Mouse (Mus musculus): ENCODE data around the gene Afmid. TPM values are rescaled to one million over a fixed set of nuclear protein-coding genes. Genes with fewer than 3 reads are reported as not detected.
"Not testable (repeated sequence)": the region's sequence is repeated elsewhere in the genome, so short reads cannot be mapped to it uniquely, and the experiment has no call there.

Gene Afmid
- total RNA-seq (2021): 1 to 10 TPM; 3.8 to 4.0 TPM

DNA sequence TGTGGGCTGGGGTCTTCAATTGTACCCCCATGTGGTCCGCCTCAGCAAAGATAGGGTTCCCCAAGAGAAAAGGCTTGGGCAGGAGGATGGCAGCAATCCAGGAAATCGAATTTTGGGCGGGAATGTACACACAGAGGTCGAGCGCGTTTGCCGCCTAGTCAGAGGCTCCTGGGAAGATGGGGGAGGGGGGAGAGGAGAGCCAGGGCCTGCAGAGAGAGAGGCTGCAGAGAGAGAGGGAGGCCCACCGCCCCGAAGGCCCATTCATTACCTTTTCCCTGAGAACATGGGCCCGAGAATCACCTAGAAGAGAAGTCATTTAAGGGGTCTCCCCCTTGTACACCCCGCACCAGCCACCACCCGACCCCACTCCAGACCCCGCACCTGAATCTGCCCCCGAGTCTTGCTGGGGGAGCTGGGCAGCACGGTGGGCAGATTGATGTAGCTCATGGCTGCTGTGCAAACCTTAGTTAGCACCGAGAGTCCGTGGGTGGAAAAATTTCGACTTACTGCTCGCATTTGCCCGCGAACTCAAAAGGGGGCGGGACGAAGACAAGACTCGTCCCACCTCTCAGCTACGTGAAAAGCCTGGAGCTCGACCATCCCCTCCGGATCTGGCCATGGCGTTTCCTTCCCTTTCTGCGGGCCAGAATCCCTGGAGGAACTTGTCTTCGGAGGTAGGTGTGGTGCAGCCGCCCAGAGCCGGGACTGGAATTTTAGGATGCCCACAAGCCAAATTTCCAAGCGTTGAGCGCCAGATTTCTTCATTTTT lies at the start of gene Afmid, which contains the start of gene Tk1:
Gene Afmid, plus strand, starts transcription at position 592 of the 769 bp plus-strand sequence.
Gene Tk1, minus strand, starts transcription at position 760 of the 769 bp plus-strand sequence.
- DNase-seq: peak in 1 of 2 experiments; percentile 27

DNA sequence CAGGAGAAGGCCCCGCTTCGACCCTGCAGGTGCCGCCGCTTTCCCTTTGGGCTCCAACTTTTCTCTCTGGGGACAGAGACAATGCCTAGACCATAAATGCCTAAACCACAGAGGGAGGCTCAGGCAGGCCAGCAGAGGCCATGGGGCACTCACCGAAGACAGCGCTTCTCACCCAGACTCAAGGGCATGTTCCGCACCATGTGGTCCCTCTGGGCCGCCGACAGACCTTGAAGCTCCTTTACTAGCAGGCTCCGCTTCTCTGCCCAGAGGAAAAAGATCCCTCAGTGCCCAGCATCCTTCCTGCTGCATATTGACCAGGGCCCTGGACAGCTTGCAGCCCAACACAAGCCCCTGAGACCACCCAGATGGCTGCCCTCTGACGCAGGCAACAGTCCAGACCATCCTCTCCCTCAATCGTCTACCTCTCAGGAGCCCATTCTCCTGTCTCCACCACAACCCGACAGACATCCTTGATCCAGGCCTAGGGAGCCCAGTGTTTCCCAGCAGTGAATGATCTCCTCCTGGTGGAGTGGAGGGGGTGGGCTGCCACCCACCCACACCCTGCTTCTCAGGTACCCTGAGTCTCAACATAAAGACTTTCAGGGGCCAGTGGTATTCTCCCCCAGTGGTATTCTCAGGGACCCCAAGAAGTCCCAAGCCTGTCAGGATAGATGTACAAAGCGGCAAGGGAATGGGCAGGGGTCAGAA lies 49.5 kb upstream of the Afmid start:
- DNase-seq: no peak

DNA sequence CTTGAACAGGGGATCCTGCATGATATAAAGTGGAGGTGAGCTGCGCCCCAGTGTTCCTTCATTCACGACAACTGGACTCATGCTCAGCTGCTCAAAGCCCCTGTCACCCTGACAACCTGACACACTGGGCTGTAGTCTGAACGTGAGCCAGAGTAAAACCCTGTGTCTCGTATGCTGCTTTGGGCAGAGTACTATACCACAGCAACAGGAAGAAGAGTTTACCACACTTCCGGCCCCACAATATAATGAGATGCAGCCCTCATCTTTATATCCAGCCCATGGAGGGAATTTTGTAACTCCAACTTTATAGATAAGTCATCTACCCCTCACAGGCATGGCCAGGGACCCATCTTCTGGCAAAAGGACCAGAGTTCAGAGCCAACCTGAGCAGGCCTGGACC lies 48.6 kb upstream of the Afmid start:
- DNase-seq: no peak

DNA sequence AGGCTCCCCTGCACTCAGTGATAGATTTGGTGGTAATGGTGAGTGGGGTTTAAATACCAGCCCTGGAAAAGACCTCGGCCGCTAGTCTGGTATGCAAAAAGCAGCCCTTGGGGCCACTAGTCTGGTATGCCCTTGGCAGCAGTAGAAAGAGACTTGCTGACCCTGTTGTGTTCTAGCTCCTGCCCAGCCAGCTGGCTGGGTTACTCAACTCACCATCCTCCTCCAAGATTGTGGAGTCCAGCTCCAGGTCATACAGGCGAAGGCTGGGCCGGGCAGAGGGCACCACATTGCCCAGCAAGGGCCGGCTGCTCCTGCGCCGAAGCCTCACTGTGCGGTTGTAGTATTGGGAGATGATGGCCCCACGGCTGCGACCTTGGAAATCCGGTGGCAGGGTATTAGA lies 47.7 kb upstream of the Afmid start:
- DNase-seq: no peak

DNA sequence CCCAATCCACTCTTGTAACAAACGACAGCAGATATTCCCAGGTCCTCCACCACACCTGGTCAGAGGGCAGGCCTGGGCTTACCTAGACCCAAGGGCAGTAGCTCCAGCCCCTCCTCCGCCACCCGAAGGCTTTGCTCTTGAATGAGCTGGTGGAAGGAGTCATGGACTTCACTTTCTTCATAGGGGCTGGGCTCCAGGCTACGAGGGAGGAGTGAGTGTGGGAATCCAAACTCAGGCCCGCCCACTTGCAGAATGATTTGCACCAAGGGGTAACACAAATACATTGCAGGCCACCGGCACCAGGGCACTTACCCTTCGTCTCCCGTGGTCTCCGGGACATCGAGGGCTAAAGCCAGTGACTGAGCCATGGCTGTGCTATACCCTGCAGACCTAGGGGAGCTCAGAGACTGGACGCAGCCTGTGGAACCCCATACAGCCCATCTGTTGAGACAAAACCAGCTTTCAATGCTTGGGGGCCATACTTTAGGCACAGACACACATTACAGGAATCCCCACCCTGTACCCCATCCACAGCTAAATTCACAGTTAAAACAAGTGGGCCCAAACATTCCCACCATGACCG lies 46.8 kb upstream of the Afmid start:
- no peak for DNase-seq

DNA sequence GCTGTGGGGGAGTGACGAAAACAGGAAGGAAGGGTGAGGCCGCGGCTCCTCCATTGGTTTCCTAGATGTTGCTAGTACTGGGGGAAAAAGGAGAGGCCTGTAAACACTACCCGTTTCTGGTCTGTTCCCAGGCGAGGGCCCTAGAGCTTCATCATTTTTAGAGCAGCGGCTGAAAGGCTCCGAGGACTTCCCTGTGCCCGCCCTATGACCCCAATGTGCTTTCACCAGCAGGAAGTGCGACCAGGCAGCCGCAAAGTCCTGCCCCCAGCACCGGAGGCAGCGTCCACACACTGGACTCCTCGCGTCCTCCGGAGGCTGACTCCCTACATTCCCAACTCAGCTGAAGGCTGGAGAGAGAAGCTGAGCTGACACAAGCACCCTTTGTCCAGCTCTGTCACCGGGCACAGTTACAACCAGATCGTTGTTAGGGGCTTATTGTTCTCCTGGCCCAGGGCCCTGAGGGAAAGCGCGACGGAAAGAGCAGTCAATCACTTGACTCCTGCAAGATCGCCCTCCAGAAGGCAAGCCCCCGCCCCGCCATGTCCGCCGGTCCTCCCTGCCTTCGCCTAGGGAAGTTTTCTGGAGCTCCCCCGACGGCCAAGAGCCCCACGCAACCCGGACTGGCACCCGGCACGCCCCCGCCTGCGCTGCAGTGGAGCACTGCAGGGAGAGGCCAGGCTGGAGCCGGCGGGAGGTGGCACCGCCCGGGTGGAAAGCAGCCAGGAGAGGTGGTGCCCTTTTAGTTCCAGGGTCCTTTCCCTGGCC lies 46.1 kb upstream of the Afmid start:
- DNase-seq: peak in 1 of 2 experiments; percentile 50

DNA sequence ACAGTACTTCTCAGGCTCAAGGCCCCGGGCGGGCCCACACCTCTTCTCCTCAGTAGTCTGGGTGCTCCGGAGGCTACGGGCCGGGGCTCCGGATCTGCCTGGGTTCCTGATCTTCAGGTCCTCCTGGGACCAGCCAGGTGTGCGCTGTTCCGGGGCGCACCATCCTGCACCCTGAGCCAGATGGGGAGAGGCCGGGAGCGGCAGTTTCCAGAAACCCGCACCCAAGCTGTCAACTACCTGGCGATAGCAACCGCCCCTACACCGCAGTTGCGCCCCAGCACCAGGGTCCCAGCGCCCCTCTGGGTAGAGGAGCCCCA lies 45.6 kb upstream of the Afmid start:
- no peak for DNase-seq

DNA sequence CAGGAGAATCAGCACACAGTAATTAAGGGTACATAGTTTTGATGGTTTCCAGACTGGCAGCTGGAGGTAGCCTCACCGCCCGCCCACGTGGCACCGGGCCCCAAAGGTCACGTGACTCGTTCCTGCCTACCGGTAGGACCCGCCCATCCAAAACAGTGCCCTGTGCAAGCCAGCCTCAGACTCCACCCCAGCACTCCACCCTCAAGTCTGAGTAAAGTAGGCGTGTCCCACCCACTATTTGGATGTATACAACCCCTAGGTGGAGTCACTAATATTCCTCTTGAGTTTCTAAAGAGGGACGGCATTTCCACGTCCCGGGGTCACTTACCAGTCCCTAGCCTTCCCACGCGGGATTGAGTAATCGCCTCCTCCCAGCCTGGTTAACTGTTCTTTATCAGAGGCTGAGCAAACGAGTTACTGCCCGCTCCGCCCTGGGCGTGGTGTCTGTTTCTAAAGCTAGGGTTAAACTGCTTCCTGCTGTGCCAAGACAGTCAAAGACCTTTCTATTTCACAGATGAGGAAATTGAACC lies 45.1 kb upstream of the Afmid start:
- no peak for DNase-seq

DNA sequence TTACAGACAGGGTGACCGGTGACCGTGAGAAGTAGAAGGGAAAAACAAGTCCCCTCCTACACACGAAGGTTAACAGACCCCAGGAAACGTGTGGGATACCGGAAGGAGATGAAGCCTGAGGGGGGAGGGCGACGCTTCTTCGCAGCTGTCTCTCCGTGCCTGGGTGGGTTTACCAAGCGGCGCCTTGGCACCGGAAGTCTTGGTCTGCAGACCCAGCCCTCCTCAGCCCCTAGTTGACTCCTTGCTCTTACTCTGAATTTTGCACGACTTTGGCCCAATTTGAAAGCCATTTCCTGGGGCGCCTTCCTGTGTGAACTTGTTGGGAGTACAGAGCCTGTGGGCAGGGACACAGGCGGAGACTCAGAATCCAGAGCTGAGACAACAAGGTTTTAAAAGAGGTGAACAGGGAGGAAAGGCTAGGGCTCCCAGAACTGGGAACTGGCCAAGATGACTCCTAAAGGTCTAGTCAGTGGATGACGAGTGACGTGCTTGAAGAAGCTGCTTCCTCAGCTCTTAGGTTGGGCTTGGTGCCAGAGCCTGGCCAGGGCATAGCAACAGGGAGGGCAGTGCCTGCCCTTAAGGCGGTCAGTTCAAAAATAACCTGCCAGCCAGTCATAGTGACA lies 44.4 kb upstream of the Afmid start:
- no peak for DNase-seq

DNA sequence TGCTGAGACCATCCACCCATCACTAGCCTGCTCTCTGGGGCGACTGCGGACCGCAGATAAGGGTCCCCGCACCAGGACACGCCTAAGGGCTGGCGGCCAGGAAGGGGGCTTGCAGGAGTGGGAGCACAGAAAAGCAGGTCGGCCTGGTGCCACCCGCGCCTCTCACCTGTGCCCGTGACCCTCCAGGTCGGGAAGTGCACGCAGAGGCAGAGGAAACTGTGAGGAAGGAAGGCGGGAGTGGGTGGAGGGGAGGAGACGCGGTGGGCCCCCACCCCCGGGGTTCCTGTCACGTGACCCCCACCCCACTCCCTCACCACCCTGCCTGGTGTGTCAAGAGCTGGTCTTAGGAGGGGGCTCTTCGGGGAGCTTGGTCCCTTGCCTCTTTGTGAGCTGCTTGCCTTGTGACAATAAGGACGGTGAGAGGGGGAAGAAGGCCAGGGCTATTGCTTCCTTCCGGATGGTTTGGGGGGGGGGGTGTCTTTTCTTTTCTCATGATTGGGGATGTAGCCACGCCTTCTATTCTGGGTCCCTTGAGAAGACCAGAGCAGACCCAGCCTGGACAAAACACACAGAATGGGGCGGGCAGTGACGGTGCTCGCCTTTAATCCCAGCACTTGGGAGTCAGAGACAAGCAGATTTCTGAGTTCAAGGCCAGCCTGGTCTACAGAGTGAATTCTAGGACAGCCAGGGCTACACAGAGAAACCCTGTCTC lies 43.6 kb upstream of the Afmid start, which contains the start of the genes Tmc8 and Tmc6:
Gene Tmc8, plus strand, starts transcription at position 84 of the 712 bp plus-strand sequence.
Gene Tmc6, minus strand, starts transcription at position 206 of the 712 bp plus-strand sequence.
- no peak for DNase-seq

DNA sequence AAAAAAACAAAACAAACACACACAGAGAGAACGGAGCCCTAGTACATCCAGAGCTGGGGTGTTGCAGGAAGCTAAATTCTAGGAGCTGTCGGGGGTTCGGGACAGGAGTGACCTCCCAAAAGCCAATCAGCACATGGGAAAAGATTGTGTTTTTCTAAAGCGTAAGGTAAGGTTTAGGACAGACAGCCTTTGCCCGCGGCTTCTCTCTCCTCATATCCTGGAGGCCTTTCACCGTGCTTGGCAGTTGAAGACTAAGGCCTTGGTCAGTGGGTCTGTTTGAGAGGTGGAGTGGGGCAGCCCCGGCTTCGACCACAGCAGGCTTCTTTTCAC lies 43.1 kb upstream of the Afmid start:
- no peak for DNase-seq

DNA sequence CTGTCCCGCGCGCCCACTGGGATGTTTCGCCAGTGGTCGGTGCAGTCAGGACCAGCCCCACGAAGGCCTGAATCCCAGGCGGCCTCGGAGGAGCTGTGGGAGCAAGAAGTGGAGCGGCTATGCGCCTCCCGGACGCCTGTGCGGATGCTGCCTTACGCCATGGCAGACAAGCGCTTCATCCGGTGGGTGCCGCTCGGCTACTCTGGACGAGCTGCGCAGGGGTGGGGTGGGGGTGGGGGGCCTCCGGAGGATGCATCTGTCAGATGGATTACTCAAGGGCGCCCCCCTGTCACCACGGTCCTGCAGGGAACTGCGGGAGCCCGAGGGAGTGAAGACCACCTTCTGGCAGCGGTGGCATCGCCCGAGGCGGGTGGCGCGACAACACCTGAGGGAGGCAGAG lies 42.6 kb upstream of the Afmid start:
- peak in 1 of 2 experiments; percentile 42 for DNase-seq

DNA sequence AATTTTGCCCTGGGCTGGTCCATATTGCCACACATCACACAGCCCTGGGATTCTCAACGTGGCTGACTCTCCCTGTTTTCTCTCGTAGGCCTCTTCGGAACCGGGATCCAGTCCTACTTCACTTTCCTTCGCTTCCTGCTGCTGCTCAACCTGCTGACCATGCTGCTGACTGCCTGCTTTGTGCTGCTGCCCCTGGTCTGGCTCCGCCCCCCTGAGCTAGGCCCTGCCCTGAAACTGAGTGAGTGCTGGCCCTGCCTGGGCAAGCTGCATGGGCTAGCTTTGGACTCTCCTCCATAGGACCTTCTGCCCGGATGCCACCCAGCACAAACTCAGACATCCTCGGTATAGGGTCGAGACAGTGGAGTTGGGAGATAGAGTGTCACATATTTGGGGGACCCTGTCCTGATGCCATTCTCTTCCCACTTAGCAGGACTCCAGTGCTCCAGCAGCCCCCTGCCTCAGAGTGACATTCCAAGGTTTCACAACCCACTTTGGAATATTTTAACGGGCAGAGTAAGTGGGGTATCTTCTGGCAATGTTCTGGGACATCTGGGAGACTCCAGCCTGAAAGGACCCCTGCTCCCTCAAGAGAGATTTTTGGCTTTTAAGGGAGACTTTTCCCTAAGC lies 41.9 kb upstream of the Afmid start:
- DNase-seq: no peak

DNA sequence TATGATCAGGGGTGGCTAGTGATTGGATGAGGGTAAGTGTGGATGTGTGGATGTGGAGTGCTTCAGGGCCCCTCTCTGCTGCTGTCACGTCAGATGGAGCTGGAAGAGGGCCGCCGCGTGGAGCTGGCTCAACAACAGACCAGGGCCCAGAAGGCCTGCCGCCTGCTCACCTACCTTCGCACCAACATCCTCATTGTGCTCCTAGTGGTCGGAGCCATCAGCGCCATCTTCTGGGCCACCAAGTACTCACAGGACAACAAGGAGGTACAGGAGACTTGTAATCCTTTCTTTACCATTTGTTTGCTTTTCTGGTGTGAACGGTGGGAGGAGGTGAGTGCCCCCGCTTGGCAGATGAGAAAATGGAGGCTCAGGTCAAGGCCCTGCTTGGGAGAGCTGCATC lies 39.4 kb upstream of the Afmid start:
- DNase-seq: no peak

DNA sequence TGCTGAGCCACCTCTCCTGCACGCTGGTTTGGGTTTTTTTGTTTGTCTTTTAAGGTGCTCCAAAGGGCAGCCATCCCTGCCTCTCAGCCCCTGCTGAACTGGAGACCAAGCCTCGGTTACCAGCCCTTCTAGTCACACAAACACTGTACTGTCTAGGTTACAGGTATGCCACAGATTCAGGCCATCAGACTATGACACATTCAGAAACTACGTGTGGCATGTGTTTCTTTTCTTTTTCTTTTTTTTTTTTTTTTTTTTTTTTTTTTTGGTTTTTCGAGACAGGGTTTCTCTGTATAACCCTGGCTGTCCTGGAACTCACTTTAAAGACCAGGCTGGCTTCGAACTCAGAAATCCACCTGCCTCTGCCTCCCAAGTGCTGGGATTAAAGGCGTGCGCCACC lies 37.2 kb upstream of the Afmid start:
- DNase-seq: not testable (repeated sequence)

DNA sequence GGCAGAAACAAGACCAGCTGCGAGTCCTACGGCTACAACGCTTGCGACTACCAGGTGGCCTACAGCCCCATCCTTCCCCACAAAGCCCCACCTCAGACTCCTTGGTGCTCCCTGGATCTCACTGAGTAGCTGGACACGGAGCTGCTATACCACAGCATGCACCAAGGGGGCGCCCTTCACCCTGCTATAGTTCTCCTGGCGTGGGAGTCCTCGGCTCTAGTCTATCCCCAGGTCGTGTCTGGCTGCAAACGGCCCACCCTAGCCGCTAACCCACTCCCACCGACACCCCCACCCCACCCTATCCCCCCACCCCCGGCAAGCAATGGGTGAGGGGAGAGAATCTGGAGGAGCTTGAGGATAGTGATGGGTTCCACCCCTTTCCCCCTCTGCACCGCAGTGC lies 35.4 kb upstream of the Afmid start:
- DNase-seq: peak in 1 of 2 experiments; percentile 55

DNA sequence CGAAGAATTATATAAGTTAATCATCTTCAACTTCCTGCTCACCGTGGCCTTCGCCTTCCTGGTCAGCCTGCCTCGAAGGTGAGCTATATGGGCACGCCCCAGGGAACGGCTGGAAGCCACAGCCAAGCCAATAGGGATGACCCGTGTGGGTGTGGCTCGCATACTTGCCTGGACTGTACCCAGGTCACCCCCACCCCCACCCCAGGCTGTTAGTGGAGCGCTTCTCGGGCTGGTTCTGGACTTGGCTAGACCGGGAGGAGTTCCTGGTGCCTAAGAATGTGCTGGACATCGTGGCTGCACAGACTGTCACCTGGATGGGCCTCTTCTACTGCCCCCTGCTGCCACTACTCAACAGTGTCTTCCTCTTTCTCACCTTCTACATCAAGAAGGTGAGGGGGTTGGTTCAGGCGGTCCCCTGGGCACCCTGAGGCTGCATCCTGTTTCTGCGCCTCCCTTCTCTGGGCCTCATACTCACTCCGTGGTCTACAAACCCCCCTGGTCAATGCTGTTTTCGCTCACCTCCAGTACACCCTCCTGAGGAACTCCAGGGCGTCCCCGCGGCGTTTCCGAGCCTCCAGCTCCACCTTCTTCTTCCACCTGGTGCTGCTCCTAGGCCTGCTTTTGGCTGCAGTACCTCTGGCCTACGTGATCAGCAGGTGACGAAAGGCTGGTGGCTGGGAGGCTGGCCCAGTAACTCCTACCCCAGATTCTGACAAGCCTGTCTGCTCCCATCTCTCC lies 34.9 kb upstream of the Afmid start:
- DNase-seq: no peak

DNA sequence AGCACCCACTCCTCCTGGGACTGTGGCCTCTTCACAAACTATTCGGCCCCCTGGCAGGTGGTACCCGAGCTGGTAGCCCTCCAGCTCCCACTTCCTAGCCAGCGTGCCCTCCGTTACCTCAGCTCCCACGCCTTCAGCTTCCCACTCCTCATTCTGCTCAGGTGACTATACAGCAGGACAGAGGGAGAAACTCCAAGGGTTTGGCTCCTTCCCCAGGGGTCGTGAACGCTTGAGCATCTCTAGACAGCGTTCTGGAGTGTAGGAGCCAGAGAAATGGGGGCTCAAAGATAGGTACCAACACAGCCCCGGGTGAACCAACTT lies 34.3 kb upstream of the Afmid start:
- no peak for DNase-seq

DNA sequence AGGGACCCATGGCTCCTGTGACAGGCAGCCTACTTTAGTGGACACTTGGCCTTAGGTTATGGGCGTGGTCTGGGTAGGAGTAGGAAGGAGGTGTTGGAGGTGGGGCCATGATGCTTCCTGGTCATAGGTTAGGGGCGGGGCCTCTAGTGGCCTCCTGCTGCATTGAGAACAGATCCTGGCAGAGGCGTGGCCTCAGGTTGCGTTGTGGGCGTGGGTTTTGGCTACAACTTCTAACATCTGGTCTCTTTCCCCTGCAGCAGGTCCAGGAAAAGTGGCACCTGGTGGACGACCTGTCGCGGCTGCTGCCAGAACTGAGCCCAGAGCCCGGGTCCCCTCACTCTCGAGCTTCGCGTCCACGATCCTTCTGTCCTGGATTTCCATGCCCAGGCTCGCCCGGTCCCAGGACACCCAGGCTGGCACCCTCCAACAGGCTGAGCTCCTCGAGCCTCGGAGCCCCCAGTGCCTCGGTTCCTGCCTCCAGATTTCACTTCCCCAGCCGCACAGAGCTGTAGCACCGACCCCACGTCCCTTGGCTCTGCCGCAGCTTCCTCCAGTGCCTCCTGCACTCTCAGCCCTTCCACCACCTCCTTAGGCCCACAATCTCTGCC lies 33.3 kb upstream of the Afmid start:
- no peak for DNase-seq

DNA sequence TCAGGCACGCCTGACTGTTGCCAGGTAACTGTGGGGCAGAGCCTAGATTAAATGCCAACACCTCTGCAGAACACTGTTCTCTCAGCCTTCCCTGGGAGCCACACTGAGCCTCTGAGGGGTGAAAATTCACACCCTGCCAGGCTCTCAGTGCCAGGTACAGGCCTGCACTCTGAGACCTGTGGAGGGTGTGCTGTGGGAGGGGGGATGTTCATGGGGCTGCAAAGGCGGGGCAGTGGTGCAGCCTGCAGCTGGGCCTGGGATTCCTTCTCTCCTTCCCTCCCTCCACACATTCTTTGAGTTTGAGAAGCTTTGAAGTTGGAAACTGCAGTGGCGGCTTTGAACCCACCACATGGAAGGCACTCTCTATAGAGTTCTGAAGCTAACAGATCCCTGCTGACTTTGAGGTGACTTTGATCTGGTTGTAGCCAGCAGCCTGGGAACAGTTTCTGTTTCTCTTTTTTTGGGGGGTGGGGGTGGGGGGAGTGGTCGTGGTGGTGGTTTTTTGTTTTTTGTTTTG lies 31.6 kb upstream of the Afmid start:
- no peak for DNase-seq
